Mouse (Mus musculus) c-Kit-negative CD71-positive TER-119-positive erythroid progenitor cells, embryonic 14.5 days (primary cell): ENCODE data around the gene Vav2.

Experiments used
- DNase-seq: peaks from one replicate; pipeline ENCODE4 v3.0.0-alpha.2; 2013; ENCODE audit warnings: low read depth, low spot score

Gene Vav2

GRCm38 (mm10) chr2:27426855-27427457, at the start of gene Vav2:
Vav2 (minus strand) TSS chr2:27427033.
- peak; percentile 59 for DNase-seq

- DNase-seq, result peak; percentile 61
These were observed 48.9 kb upstream of the Vav2 start for GRCm38 (mm10) chr2:27475495-27476302.

GRCm38 (mm10) chr2:27474621-27475484, 48.0 kb upstream of the Vav2 start:
- DNase-seq, result no peak

- DNase-seq, result no peak
These were observed 47.1 kb upstream of the Vav2 start for GRCm38 (mm10) chr2:27473911-27474310.

GRCm38 (mm10) chr2:27473061-27473765, 46.4 kb upstream of the Vav2 start:
- no peak for DNase-seq

- no peak for DNase-seq
These were observed 44.3 kb upstream of the Vav2 start for GRCm38 (mm10) chr2:27471170-27471584.

- DNase-seq, result no peak
These were observed 43.7 kb upstream of the Vav2 start for GRCm38 (mm10) chr2:27470535-27470934.

GRCm38 (mm10) chr2:27469991-27470355, 43.1 kb upstream of the Vav2 start:
- no peak for DNase-seq

GRCm38 (mm10) chr2:27469292-27469990, 42.6 kb upstream of the Vav2 start:
- DNase-seq, result no peak

GRCm38 (mm10) chr2:27462901-27463300, 36.1 kb upstream of the Vav2 start:
- no peak for DNase-seq

- DNase-seq, result no peak
These were observed 35.2 kb upstream of the Vav2 start for GRCm38 (mm10) chr2:27461881-27462660.

GRCm38 (mm10) chr2:27460651-27461050, 33.8 kb upstream of the Vav2 start:
- no peak for DNase-seq

- no peak for DNase-seq
These were observed 33.3 kb upstream of the Vav2 start for GRCm38 (mm10) chr2:27460163-27460562.

- DNase-seq, result no peak
These were observed 32.9 kb upstream of the Vav2 start for GRCm38 (mm10) chr2:27459735-27460134.

- no peak for DNase-seq
These were observed 23.4 kb upstream of the Vav2 start for GRCm38 (mm10) chr2:27450226-27450625.

- DNase-seq, result no peak
These were observed 20.9 kb upstream of the Vav2 start for GRCm38 (mm10) chr2:27447782-27448181.

- no peak for DNase-seq
These were observed 20.0 kb upstream of the Vav2 start for GRCm38 (mm10) chr2:27446812-27447211.

GRCm38 (mm10) chr2:27445910-27446309, 19.1 kb upstream of the Vav2 start:
- no peak for DNase-seq

- DNase-seq, result no peak
These were observed 16.5 kb upstream of the Vav2 start for GRCm38 (mm10) chr2:27443450-27443708.

GRCm38 (mm10) chr2:27442708-27443449, 16.0 kb upstream of the Vav2 start:
- DNase-seq, result no peak
